Mouse (Mus musculus): ENCODE results near the gene Adcy3.

GRCm38 (mm10) chr12:4194643-4195042 is 61.7 kb downstream of the Adcy3 start:
- TF ChIP-seq CTCF (IDR thresholded peaks at IDR 0.05; ENCODE audit: low read depth), result no peak
- no peak for TF ChIP-seq EP300 (IDR thresholded peaks at IDR 0.05; ENCODE audit: low read depth)

Measured in liver, postnatal 0 days (tissue).